Mouse (Mus musculus): ENCODE results near the gene Kbtbd6.

- TF ChIP-seq CTCF (IDR thresholded peaks at IDR 0.05; ENCODE audit: borderline replicate concordance, insufficient read depth, low read length) (no peak), POLR2A (IDR thresholded peaks at IDR 0.05; ENCODE audit: low read depth, low read length) (no peak)
These were observed 17.6 kb upstream of the Kbtbd6 start for GRCm38 (mm10) chr14:79434068-79434467.

All from embryonic fibroblast, embryonic 13.5 days (primary cell).